Mouse (Mus musculus) spleen, postnatal 0 days (tissue): Measurements from ENCODE around the gene Siva1. TPM values are rescaled to one million over a fixed set of nuclear protein-coding genes. Genes with fewer than 3 reads are reported as not detected.

Experiments
- polyA plus RNA-seq: library from polyadenylated mRNA; unstranded; fragments of >200 nt; fragmentation: Nextera tagmentation; extraction: Ambion mirVana; gene quantifications from 2 replicates; pipeline ENCODE4 v1.2.1, GENCODE M21; 2015

Gene Siva1
- 169 and 179 TPM in 2 replicates for polyA plus RNA-seq

DNA sequence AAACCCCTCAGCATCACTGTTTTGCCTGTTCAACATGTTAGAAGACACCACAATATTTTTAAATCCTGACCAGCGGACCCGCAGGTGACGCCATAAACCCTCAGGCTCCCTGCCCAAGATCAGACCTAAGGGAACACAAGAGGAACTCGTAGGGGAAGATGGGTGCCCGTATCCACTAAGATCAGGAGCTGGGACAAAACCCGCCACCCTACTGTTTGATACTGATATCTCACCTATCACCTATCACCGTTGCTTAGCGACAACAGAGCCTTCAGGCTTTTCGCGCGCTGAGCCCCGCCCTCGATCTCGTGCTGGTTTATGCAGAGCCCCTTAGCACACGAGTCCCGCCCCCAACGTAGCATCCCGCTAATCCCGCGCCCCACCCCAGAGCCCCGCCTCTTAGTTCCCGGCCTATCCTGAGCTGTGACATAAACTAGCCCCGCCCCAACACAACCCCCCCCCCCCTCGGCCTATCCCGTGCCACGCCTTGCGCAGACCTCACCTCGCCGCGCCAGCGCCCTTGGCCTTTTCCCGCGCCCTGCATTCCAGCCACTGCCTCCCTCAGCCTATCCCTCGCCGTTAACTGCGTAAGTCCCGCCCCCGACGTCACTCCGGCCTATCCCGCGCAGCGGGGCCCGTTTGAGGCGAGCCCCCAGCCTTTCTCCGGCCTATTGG, at the start of gene Siva1:
Gene Siva1, plus strand, starts transcription at position 500 of the 675 bp plus-strand sequence.

DNA sequence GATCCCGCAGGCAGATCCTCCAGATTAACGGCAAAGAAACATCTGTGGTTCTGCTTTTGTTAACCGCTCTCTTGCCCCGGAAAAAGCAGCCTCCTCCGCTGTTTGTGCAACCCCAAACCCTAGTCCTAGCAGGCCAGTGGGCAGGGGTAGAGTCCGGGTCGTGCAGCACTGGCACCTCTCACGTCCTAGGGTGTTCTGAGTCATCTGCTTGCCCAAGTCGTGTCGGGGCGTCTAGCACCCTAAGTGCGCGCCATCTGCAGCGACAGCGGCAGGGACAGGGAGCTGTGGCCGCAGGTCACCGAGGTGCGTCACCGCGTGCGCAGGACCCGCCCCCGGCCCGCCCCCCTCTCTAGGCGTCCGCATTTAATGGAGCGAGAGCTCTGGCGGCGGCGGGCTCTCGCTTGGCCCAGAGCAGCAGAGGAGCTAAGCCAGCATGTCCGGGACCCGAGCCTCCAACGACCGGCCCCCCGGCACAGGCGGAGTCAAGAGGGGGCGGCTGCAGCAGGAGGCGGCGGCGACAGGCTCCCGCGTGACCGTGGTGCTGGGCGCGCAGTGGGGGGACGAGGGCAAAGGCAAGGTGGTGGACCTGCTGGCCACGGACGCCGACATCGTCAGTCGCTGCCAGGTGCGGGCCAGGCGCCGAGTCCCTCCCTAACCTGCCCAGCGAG, 24.7 kb upstream of the Siva1 start, which contains the start of gene Adssl1:
Gene Adssl1, plus strand, starts transcription at position 360 of the 668 bp plus-strand sequence.

DNA sequence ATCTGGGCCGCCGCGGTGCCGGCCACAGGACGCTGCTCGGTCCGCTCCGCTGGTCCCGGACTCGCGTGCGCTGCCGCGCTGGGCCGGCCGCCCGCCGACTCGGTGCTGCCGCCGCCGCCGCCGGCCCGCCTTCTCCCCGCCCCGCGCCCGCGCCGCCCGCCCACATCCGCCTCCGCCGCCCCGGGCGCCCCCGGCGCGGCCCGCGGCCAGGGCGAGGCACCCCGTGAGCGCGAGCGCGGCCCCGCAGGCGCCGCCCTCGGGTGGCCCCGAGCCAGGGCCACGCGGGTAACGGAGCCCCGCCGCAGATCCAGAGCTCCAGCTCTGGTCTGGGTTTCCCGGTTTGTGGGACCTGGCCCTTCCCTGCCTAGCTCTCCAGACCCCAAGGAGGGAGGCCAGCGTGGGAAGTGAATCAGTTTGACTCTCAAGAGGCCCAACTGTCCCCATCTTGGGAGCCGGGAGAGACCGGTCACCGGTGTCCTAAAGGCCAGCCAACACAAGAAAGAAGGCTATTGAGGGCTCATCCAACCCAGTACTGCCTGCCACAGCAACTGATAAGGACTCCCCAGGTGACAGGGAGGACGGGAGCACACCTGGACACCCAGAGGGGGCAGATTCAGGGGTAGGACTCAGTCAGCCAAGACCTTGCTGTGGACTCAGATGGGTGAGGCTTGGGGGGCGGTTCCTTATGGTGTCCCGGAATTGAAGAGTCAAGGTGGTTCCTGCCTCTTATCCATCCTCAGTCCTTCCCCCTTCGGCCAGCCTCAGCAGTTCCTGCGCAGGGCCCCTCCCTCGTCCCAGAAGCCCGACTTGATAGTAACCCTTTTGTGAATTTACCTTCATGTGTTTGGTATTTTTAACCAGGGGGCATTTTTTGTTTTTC, 29.9 kb downstream of the Siva1 start, which contains the start of gene Akt1:
Gene Akt1, minus strand, starts transcription at position 753 of the 880 bp plus-strand sequence.

DNA sequence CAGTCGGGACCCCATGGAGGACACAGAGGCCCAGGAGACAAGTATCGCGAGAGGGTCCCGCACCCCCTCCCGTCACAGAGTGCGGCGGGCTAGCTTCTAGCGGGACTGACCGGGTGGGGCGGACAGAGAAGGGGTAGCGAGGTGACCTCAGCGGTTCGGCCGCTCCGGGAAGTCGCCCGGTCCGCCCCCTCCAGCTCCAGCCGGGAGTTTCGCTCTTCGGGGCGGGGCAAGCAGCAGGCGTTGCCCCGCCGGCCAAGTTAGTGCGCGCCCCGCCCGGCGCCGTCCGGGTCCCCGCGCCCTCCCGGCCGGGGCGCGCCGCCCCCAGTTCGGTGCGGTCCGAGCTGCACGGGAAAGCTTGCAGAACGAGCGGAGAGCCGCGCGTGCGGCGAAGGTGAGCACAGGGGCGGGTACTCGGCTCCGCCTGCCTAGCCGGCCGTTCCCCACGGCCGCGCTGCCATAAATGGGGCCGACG, 34.1 kb downstream of the Siva1 start, which contains the start of gene Zbtb42:
Gene Zbtb42, plus strand, starts transcription at position 274 of the 472 bp plus-strand sequence.

Other genes starting within 250 kb of the Siva1 start
- 0.19 TPM in 1 of 2 replicates, not detected in the other for gene A530016L24Rik, start 155.2 kb upstream of the Siva1 start, polyA plus RNA-seq
- gene Tmem179, start 127.9 kb upstream of the Siva1 start, polyA plus RNA-seq, result 0.07 TPM in 1 of 2 replicates, not detected in the other
- gene Inf2, start 55.9 kb upstream of the Siva1 start, polyA plus RNA-seq, result 4.6 and 5.2 TPM in 2 replicates
- 16.2 and 20.9 TPM in 2 replicates for gene Adssl1, start 24.6 kb upstream of the Siva1 start, polyA plus RNA-seq
- 38.2 and 46.3 TPM in 2 replicates for gene Akt1, start 30.2 kb downstream of the Siva1 start, polyA plus RNA-seq
- gene Zbtb42, start 34.1 kb downstream of the Siva1 start, polyA plus RNA-seq, result 2.5 and 3.3 TPM in 2 replicates
- 2.0 and 2.6 TPM in 2 replicates for gene Cep170b, start 75.8 kb downstream of the Siva1 start, polyA plus RNA-seq
- gene Pld4, start 116.0 kb downstream of the Siva1 start, polyA plus RNA-seq, result 26.8 and 42.1 TPM in 2 replicates
- 1.5 and 1.7 TPM in 2 replicates for gene Ahnak2, start 158.0 kb downstream of the Siva1 start, polyA plus RNA-seq
- gene Clba1, start 164.3 kb downstream of the Siva1 start, polyA plus RNA-seq, result 1.4 and 1.8 TPM in 2 replicates
- gene Cdca4, start 184.7 kb downstream of the Siva1 start, polyA plus RNA-seq, result 77.8 and 82.7 TPM in 2 replicates
- 1.6 and 1.7 TPM in 2 replicates for gene Gpr132, start 223.5 kb downstream of the Siva1 start, polyA plus RNA-seq